Mouse (Mus musculus) liver, embryonic 15.5 days (tissue): Measurements from ENCODE around the gene Cited1. TPM values are rescaled to one million over a fixed set of nuclear protein-coding genes. Genes with fewer than 3 reads are reported as not detected.

Experiments used
- ATAC-seq: fragments of 200-750 bp; cut with Nextera tagmentation; 2 replicates; pipeline ENCODE4 v1.8.0; 2017; ENCODE audit warnings: moderate number of reproducible peaks, mild to moderate bottlenecking, moderate library complexity; ENCODE audit not compliant: insufficient read depth
- H3K27ac ChIP-seq: fragments of 300-500 bp; sonication (generic); replicated peaks from 2 replicates; pipeline ENCODE4 v1.5.1; 2015; ENCODE audit warnings: mild to moderate bottlenecking, inconsistent platforms
- H3K27me3 ChIP-seq: fragments of 300-500 bp; sonication (generic); 2 replicates; pipeline ENCODE4 v1.6.1; 2015; ENCODE audit warnings: mild to moderate bottlenecking, inconsistent platforms
- H3K36me3 ChIP-seq: fragments of 300-500 bp; sonication (generic); replicated peaks from 2 replicates; pipeline ENCODE4 v1.6.1; 2015; ENCODE audit warnings: moderate library complexity, mild to moderate bottlenecking, inconsistent platforms
- H3K4me1 ChIP-seq: fragments of 300-500 bp; sonication (generic); replicated peaks from 2 replicates; pipeline ENCODE4 v1.6.1; 2015; ENCODE audit warnings: inconsistent platforms
- H3K4me2 ChIP-seq: fragments of 300-500 bp; sonication (generic); 2 replicates; pipeline ENCODE4 v1.6.1; 2015; ENCODE audit warnings: moderate library complexity, mild to moderate bottlenecking, inconsistent platforms
- H3K4me3 ChIP-seq: fragments of 300-500 bp; sonication (generic); replicated peaks from 2 replicates; pipeline ENCODE4 v1.5.1; 2015; ENCODE audit warnings: mild to moderate bottlenecking, inconsistent platforms
- H3K9ac ChIP-seq: fragments of 300-500 bp; sonication (generic); 2 replicates; pipeline ENCODE4 v1.6.1; 2015; ENCODE audit warnings: moderate library complexity, mild to moderate bottlenecking, inconsistent platforms
- H3K9me3 ChIP-seq: fragments of 300-500 bp; sonication (generic); replicated peaks from 2 replicates; pipeline ENCODE4 v1.6.1; 2016; ENCODE audit warnings: inconsistent platforms
- WGBS: fragments of 180-500 bp; shearing (Covaris S2); methylation state at CpG from one replicate; pipeline ENCODE4 v1.1.7; 2015; ENCODE audit warnings: mixed read lengths; ENCODE audit not compliant: insufficient replicate concordance; 5-methylcytosine and 5-hydroxymethylcytosine counted together
- polyA plus RNA-seq: library from polyadenylated mRNA; unstranded; fragments of >200 nt; fragmentation: Nextera tagmentation; extraction: Ambion mirVana; gene quantifications from 2 replicates; pipeline ENCODE4 v1.2.1, GENCODE M21; 2015

Gene Cited1
- polyA plus RNA-seq, result 49.8 and 51.8 TPM in 2 replicates

DNA sequence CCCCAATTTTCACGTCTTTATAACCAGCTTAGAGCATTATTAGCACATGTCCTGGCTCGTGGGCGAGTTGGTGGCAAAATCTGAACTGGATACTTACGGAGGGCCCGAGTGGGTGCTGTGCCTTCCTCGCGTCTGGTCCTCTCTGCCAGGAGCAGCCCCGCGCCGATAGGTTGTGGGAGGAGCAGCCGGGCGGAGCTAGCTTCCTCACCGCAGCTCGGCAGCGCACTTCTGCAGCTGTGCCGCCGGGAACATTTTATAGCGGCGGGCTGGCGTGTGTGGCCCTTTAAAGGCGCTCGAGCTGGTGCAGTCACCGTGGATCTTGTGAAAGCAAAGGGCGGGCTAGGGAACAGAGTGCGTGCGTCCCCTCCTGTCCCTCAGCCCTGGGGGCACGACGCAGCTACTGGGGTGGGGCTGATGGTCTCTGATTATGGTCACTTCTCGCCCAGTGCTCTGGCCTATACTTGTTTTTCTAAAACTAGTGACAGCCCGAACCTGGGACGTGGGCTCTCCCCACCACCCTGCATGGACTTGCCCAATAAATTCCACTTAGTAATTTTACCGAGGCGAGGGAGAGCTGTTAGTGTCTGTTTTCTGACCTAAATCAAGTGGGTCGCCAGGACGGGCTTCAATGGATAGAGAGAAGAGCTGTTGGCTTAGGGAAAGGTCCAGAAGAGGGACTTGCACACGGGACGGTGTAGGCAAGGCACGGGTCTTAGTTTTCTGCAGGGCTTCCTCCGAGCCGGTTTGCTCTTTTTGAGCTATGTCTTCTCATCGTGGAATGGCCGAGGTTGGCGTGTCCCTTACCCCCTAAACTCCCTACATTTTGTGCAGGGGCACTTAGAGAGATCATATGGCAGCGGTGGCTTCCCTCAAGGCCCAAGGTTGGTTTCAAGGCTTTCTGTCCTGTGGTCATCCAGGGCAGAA lies at the start of gene Cited1:
Gene Cited1 (minus strand): TSS at position 245 of the 924 bp plus-strand sequence.
- Histone ChIP-seq H3K27ac (no peak within 1 kb of the TSS), H3K9me3 (no peaks in the 10 kb centered on the region), H3K4me2 (peak within 1 kb of the TSS; percentile 60), H3K27me3 (peaks cover 73% of the 10 kb centered on the region), H3K36me3 (no peaks in the 10 kb centered on the region), H3K4me3 (peak within 1 kb of the TSS; percentile 49), H3K4me1 (no peaks in the 10 kb centered on the region), H3K9ac (no peak within 1 kb of the TSS)
- 13% methylated on average over 44 of the region's 44 CpGs for WGBS
- ATAC-seq, result peak; percentile 80

GRCm38 (mm10) chrX:102284889-102285288 lies 32.9 kb upstream of the Cited1 start:
- Histone ChIP-seq H3K4me1 (no peaks in the 10 kb centered on the region), H3K9ac (no peak overlapping the region), H3K27me3 (no peaks in the 10 kb centered on the region), H3K9me3 (no peaks in the 10 kb centered on the region), H3K27ac (no peak overlapping the region), H3K4me2 (no peak overlapping the region), H3K36me3 (no peaks in the 10 kb centered on the region), H3K4me3 (no peak overlapping the region)
- 74% methylated on average over 3 of the region's 3 CpGs for WGBS
- ATAC-seq, result no peak

- Histone ChIP-seq H3K27me3 (peaks cover 13% of the 10 kb centered on the region), H3K4me2 (no peak overlapping the region), H3K4me1 (no peaks in the 10 kb centered on the region), H3K9me3 (no peaks in the 10 kb centered on the region), H3K27ac (no peak overlapping the region), H3K4me3 (no peak overlapping the region), H3K9ac (no peak overlapping the region), H3K36me3 (no peaks in the 10 kb centered on the region)
- ATAC-seq, result no peak
- WGBS, result 63% methylated on average over 14 of the region's 14 CpGs
Observed at GRCm38 (mm10) chrX:102262620-102263345, 10.8 kb upstream of the Cited1 start.

- no peaks in the 10 kb centered on the region for H3K4me1 ChIP-seq
- no peak overlapping the region for H3K4me2 ChIP-seq
- H3K9me3 ChIP-seq, result no peaks in the 10 kb centered on the region
- no peaks in the 10 kb centered on the region for H3K36me3 ChIP-seq
- no peak overlapping the region for H3K4me3 ChIP-seq
- H3K27me3 ChIP-seq, result peaks cover 14% of the 10 kb centered on the region
- WGBS, result 69% methylated on average over 4 of the region's 4 CpGs
- no peak for ATAC-seq
- no peak overlapping the region for H3K9ac ChIP-seq
- H3K27ac ChIP-seq, result no peak overlapping the region
Observed at GRCm38 (mm10) chrX:102259772-102260171, 7.8 kb upstream of the Cited1 start.

GRCm38 (mm10) chrX:102253892-102254291 lies 1.9 kb upstream of the Cited1 start:
- H3K36me3 ChIP-seq, result no peaks in the 10 kb centered on the region
- H3K27ac ChIP-seq, result no peak overlapping the region
- H3K9me3 ChIP-seq, result no peaks in the 10 kb centered on the region
- peaks cover 58% of the 10 kb centered on the region for H3K27me3 ChIP-seq
- no peaks in the 10 kb centered on the region for H3K4me1 ChIP-seq
- H3K4me2 ChIP-seq, result peak overlapping the region; percentile 15; the same call in 1 of the 2 replicates
- H3K9ac ChIP-seq, result no peak overlapping the region
- 25% methylated on average over 7 of the region's 7 CpGs for WGBS
- H3K4me3 ChIP-seq, result no peak overlapping the region
- no peak for ATAC-seq

DNA sequence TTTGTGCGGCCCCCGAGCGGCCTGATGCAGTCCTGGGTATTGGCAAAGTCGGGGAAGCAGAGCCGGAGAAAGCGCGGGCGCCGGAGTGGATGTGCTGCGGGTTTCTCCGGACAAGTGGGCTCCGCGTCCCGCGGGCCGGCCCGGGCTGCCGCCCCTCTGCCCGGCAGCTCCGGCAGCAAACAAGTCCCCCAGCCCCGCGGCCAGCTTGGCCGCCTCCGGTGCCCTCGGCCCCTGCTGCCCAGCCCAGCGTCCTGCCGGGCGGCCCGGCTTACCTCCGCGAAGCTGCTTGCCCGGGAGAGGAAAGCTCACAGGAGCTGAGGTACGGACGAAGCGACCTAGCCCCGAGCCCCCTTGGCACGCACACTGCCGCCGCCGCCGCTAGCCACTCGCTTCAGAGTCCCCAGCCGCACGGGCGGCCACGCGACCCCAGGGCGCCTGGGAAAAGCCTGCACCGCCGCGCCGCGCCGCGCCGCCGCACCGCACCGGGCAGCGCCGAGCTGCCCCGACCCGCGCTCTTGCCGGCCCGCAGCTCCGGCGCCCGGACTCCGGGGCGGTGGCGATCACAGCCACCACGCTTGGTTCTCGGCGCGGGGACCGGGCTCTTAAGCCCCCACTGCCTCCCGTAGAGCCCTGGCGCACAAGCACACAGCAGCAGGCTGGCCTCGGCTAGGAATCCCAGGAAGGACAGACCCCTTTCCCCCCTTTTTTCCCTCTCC lies 602 bp downstream of the Cited1 start:
- H3K36me3 ChIP-seq, result no peaks in the 10 kb centered on the region
- no peaks in the 10 kb centered on the region for H3K9me3 ChIP-seq
- no peaks in the 10 kb centered on the region for H3K4me1 ChIP-seq
- H3K27ac ChIP-seq, result no peak overlapping the region
- ATAC-seq, result peak; percentile 23; the same call in 1 of the 2 replicates
- H3K27me3 ChIP-seq, result peaks cover 80% of the 10 kb centered on the region
- H3K9ac ChIP-seq, result no peak overlapping the region
- H3K4me3 ChIP-seq, result peak overlapping the region; percentile 49
- WGBS, result 14% methylated on average over 71 of the region's 80 CpGs
- H3K4me2 ChIP-seq, result peak overlapping the region; percentile 60

- H3K9ac ChIP-seq, result no peak overlapping the region
- H3K27ac ChIP-seq, result no peak overlapping the region
- peak overlapping the region; percentile 49 for H3K4me3 ChIP-seq
- H3K36me3 ChIP-seq, result no peaks in the 10 kb centered on the region
- H3K4me1 ChIP-seq, result no peaks in the 10 kb centered on the region
- WGBS, result 18% methylated on average over 24 of the region's 24 CpGs
- no peaks in the 10 kb centered on the region for H3K9me3 ChIP-seq
- peak overlapping the region; percentile 60 for H3K4me2 ChIP-seq
- peaks cover 83% of the 10 kb centered on the region for H3K27me3 ChIP-seq
- no peak for ATAC-seq
Observed at GRCm38 (mm10) chrX:102250891-102251170, 1.1 kb downstream of the Cited1 start.

DNA sequence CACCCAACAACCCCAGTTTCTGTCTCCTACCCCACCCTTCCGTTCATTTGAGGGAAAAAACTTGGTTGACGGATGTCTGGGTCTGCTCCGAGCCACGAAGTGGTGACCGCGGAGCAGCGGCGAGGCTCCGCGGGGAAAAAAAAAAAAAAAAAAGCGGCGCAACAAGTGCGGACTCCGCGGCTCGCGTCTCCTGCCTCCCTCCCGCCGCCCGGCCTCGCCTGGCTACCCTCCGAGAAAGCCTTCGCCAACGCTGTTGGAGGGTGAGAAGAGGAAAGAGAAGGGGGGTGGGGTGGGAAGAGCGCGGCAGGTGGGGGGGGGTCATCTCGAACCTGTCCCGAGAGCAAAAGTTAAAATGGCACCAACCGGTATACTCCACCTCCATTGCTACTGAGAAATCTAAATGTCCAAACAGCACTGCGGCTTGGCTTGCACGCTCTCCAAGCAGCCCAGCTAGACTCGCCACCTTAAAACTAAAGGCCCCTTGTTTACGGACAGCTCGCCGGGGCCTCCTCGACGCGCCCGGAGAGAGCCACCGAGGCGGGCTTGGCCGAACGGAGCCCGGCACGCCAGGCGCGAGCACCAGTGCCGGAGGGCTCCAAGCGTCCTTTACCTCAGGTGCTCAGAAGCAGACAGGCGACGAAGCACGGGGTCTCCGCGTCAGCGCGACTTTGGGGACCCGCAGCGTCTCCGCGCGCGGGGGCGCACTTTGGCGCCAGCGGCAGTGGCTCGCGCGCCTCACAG lies 1.7 kb downstream of the Cited1 start:
- WGBS, result 18% methylated on average over 66 of the region's 68 CpGs
- H3K36me3 ChIP-seq, result no peaks in the 10 kb centered on the region
- no peak overlapping the region for H3K9ac ChIP-seq
- H3K27me3 ChIP-seq, result peaks cover 83% of the 10 kb centered on the region
- no peaks in the 10 kb centered on the region for H3K4me1 ChIP-seq
- ATAC-seq, result no peak
- H3K4me3 ChIP-seq, result peak overlapping the region; percentile 49
- H3K9me3 ChIP-seq, result no peaks in the 10 kb centered on the region
- peak overlapping the region; percentile 60 for H3K4me2 ChIP-seq
- H3K27ac ChIP-seq, result no peak overlapping the region

GRCm38 (mm10) chrX:102244334-102244733 lies 7.6 kb downstream of the Cited1 start:
- 46% methylated on average over 2 of the region's 2 CpGs for WGBS
- no peak for ATAC-seq
- Histone ChIP-seq H3K27me3 (peaks cover 32% of the 10 kb centered on the region), H3K36me3 (no peaks in the 10 kb centered on the region), H3K9ac (no peak overlapping the region), H3K9me3 (no peaks in the 10 kb centered on the region), H3K4me1 (no peaks in the 10 kb centered on the region), H3K4me2 (no peak overlapping the region), H3K27ac (no peak overlapping the region), H3K4me3 (no peak overlapping the region)

DNA sequence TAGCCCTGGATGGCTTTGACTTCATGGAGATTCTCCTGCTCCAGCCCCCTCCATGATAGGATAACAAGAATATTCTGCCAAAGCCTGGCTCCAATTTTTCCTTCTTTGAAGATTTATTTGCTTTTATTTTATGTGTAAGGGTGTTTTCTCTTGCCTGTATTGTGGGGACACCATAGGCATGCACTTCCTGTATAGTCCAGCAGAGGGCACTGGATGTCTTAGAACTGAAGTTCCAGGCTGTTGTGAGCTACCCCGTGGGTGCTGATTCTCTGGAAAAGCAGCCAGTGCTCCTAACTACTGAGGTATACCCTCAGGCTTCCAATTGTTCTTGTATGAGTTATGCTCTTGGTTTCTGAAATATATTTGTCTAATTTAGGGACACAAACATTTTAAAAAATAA lies 32.9 kb downstream of the Cited1 start:
- H3K27ac ChIP-seq, result no peak overlapping the region
- no peak overlapping the region for H3K9ac ChIP-seq
- H3K4me2 ChIP-seq, result no peak overlapping the region
- WGBS, result 14% methylated on average over 1 of the region's 1 CpGs
- no peaks in the 10 kb centered on the region for H3K27me3 ChIP-seq
- no peaks in the 10 kb centered on the region for H3K9me3 ChIP-seq
- H3K4me1 ChIP-seq, result no peaks in the 10 kb centered on the region
- no peaks in the 10 kb centered on the region for H3K36me3 ChIP-seq
- H3K4me3 ChIP-seq, result no peak overlapping the region
- ATAC-seq, result no peak
